Mouse (Mus musculus) midbrain, embryonic 11.5 days (tissue): ENCODE measurements around the gene Crb2. TPM values are rescaled to one million over a fixed set of nuclear protein-coding genes. Genes with fewer than 3 reads are reported as not detected.
A peak's percentile ranks its signal among the peaks of the same experiment; 100 is the strongest.

Experiments
- ATAC-seq: fragments of 200-750 bp; cut with Nextera tagmentation; 2 replicates; pipeline ENCODE4 v1.8.0; 2017; ENCODE audit warnings: moderate TSS enrichment, moderate library complexity; ENCODE audit not compliant: low FRiP score
- DNase-seq: peaks from one replicate; pipeline ENCODE4 v3.0.0; 2015; ENCODE audit warnings: low spot score; ENCODE audit errors: missing footprints
- H3K27ac ChIP-seq: fragments of 300-500 bp; sonication (generic); 2 replicates; pipeline ENCODE4 v1.5.1; 2014; ENCODE audit warnings: low read depth, low read length
- H3K27me3 ChIP-seq: fragments of 300-500 bp; sonication (generic); 2 replicates; pipeline ENCODE4 v1.6.1; 2014; ENCODE audit warnings: mild to moderate bottlenecking, low read length, moderate library complexity, mixed read lengths; ENCODE audit not compliant: control insufficient read depth, insufficient read depth
- H3K36me3 ChIP-seq: fragments of 300-500 bp; sonication (generic); 2 replicates; pipeline ENCODE4 v1.6.1; 2014; ENCODE audit warnings: mild to moderate bottlenecking, low read length, moderate library complexity, mixed read lengths; ENCODE audit not compliant: control insufficient read depth, insufficient read depth
- H3K4me1 ChIP-seq: fragments of 300-500 bp; sonication (generic); 2 replicates; pipeline ENCODE4 v1.6.1; 2014; ENCODE audit warnings: low read length; ENCODE audit not compliant: control insufficient read depth, insufficient read depth
- H3K4me2 ChIP-seq: fragments of 300-500 bp; sonication (generic); 2 replicates; pipeline ENCODE4 v1.6.1; 2014; ENCODE audit warnings: mild to moderate bottlenecking, moderate library complexity
- H3K4me3 ChIP-seq: fragments of 300-500 bp; sonication (generic); 2 replicates; pipeline ENCODE4 v1.5.1; 2014; ENCODE audit warnings: low read depth, low read length
- H3K9ac ChIP-seq: fragments of 300-500 bp; sonication (generic); 2 replicates; pipeline ENCODE4 v1.6.1; 2014; ENCODE audit warnings: low read length
- H3K9me3 ChIP-seq: fragments of 300-500 bp; sonication (generic); 2 replicates; pipeline ENCODE4 v1.6.1; 2016; ENCODE audit warnings: low read length; ENCODE audit not compliant: control insufficient read depth
- WGBS: fragments of 180-500 bp; shearing (Covaris S2); extraction: QIAGEN DNeasy Blood & Tissue Kit; methylation state at CpG from one replicate; pipeline ENCODE4 v1.1.7; 2014; 5-methylcytosine and 5-hydroxymethylcytosine counted together
- polyA plus RNA-seq: library from polyadenylated mRNA; unstranded; fragments of >200 nt; fragmentation: Nextera tagmentation; extraction: Ambion mirVana; gene quantifications from 2 replicates; pipeline ENCODE4 v1.2.1, GENCODE M21; 2014

The Crb2 gene
- polyA plus RNA-seq, 1 experiment from 2014 or later = 14.6 TPM

GRCm38 (mm10) chr2:37776611-37777411 lies 762 bp downstream of the Crb2 start:
- Histone ChIP-seq H3K27me3 (no peaks in the 10 kb centered on the region; the same call in 1 of the 2 replicates), H3K4me3 (peak overlapping the region; percentile 63), H3K27ac (peak overlapping the region; percentile 86), H3K9ac (peak overlapping the region; percentile 89), H3K9me3 (no peaks in the 10 kb centered on the region), H3K4me1 (peaks cover 67% of the 10 kb centered on the region), H3K4me2 (peak overlapping the region; percentile 79), H3K36me3 (no peaks in the 10 kb centered on the region)
- ATAC-seq (no peak), DNase-seq (peak; percentile 95)
- WGBS = 4% methylated on average over 20 of the region's 20 CpGs

- Histone ChIP-seq H3K4me3 (peak overlapping the region; percentile 63), H3K9ac (peak overlapping the region; percentile 89)
- WGBS = 8% methylated on average over 10 of the region's 10 CpGs
Measured at GRCm38 (mm10) chr2:37777958-37778720, 2.1 kb downstream of the Crb2 start.

GRCm38 (mm10) chr2:37780270-37780929 lies 4.4 kb downstream of the Crb2 start:
- peak overlapping the region; percentile 10; the same call in 1 of the 2 replicates for H3K4me3 ChIP-seq
- no peaks in the 10 kb centered on the region for H3K9me3 ChIP-seq
- peaks cover 7% of the 10 kb centered on the region for H3K36me3 ChIP-seq
- H3K27me3 ChIP-seq = no peaks in the 10 kb centered on the region
- DNase-seq (peak; percentile 99), ATAC-seq (peak; percentile 43)
- peaks cover 66% of the 10 kb centered on the region for H3K4me1 ChIP-seq
- H3K9ac ChIP-seq = peak overlapping the region; percentile 43
- H3K4me2 ChIP-seq = peak overlapping the region; percentile 43
- WGBS = under 1% methylated on average over 14 of the region's 14 CpGs
- H3K27ac ChIP-seq = peak overlapping the region; percentile 61

More at GRCm38 (mm10) chr2:37777958-37778720, 2.1 kb downstream of the Crb2 start:
- Histone ChIP-seq H3K27ac (peak overlapping the region; percentile 86), H3K4me2 (peak overlapping the region; percentile 79), H3K9me3 (no peaks in the 10 kb centered on the region), H3K36me3 (peaks cover 1% of the 10 kb centered on the region), H3K27me3 (no peaks in the 10 kb centered on the region; the same call in 1 of the 2 replicates), H3K4me1 (peaks cover 73% of the 10 kb centered on the region)
- ATAC-seq (peak; percentile 89), DNase-seq (peak; percentile 95)

GRCm38 (mm10) chr2:37781421-37781820 lies 5.4 kb downstream of the Crb2 start:
- H3K27ac ChIP-seq = no peak overlapping the region
- no peak overlapping the region for H3K4me3 ChIP-seq
- WGBS = 5% methylated on average over 3 of the region's 3 CpGs
- H3K4me2 ChIP-seq = peak overlapping the region; percentile 43; the same call in 1 of the 2 replicates
- peaks cover 7% of the 10 kb centered on the region for H3K36me3 ChIP-seq
- DNase-seq (no peak), ATAC-seq (no peak)
- no peaks in the 10 kb centered on the region for H3K9me3 ChIP-seq
- peaks cover 58% of the 10 kb centered on the region for H3K4me1 ChIP-seq
- no peak overlapping the region for H3K9ac ChIP-seq
- no peaks in the 10 kb centered on the region; the same call in 1 of the 2 replicates for H3K27me3 ChIP-seq

- ATAC-seq (no peak), DNase-seq (no peak)
- H3K27ac ChIP-seq = no peak overlapping the region
- WGBS = 7% methylated on average over 7 of the region's 7 CpGs
- H3K27me3 ChIP-seq = no peaks in the 10 kb centered on the region; the same call in 1 of the 2 replicates
- H3K9me3 ChIP-seq = no peaks in the 10 kb centered on the region
- no peak overlapping the region for H3K4me2 ChIP-seq
- H3K4me3 ChIP-seq = no peak overlapping the region
- no peak overlapping the region for H3K9ac ChIP-seq
- H3K4me1 ChIP-seq = peaks cover 53% of the 10 kb centered on the region
- H3K36me3 ChIP-seq = peaks cover 7% of the 10 kb centered on the region
Measured at GRCm38 (mm10) chr2:37782002-37782401, 6.0 kb downstream of the Crb2 start.

GRCm38 (mm10) chr2:37784473-37784872 lies 8.4 kb downstream of the Crb2 start:
- H3K27me3 ChIP-seq = no peaks in the 10 kb centered on the region; the same call in 1 of the 2 replicates
- no peak overlapping the region for H3K4me3 ChIP-seq
- no peak overlapping the region for H3K9ac ChIP-seq
- no peaks in the 10 kb centered on the region for H3K9me3 ChIP-seq
- H3K4me1 ChIP-seq = peaks cover 30% of the 10 kb centered on the region
- 75% methylated on average over 5 of the region's 5 CpGs for WGBS
- no peak overlapping the region for H3K4me2 ChIP-seq
- H3K36me3 ChIP-seq = peaks cover 7% of the 10 kb centered on the region
- H3K27ac ChIP-seq = no peak overlapping the region
- ATAC-seq = no peak
- no peak for DNase-seq

GRCm38 (mm10) chr2:37786461-37786860 lies 10.4 kb downstream of the Crb2 start:
- no peaks in the 10 kb centered on the region for H3K9me3 ChIP-seq
- H3K9ac ChIP-seq = no peak overlapping the region
- H3K4me3 ChIP-seq = no peak overlapping the region
- 45% methylated on average over 52 of the region's 52 CpGs for WGBS
- H3K36me3 ChIP-seq = peaks cover 15% of the 10 kb centered on the region
- H3K4me2 ChIP-seq = no peak overlapping the region
- DNase-seq = peak; percentile 85
- ATAC-seq = no peak
- no peak overlapping the region for H3K27ac ChIP-seq
- no peaks in the 10 kb centered on the region; the same call in 1 of the 2 replicates for H3K27me3 ChIP-seq
- peaks cover 10% of the 10 kb centered on the region for H3K4me1 ChIP-seq

- Histone ChIP-seq H3K27me3 (no peaks in the 10 kb centered on the region; the same call in 1 of the 2 replicates), H3K36me3 (peaks cover 20% of the 10 kb centered on the region)
Measured at GRCm38 (mm10) chr2:37788176-37788962, 12.3 kb downstream of the Crb2 start.

More at GRCm38 (mm10) chr2:37788176-37788962, 12.3 kb downstream of the Crb2 start:
- H3K4me1 ChIP-seq = no peaks in the 10 kb centered on the region
- H3K9me3 ChIP-seq = no peaks in the 10 kb centered on the region
- DNase-seq = no peak
- no peak overlapping the region for H3K4me2 ChIP-seq
- H3K4me3 ChIP-seq = no peak overlapping the region
- no peak for ATAC-seq
- WGBS = 72% methylated on average over 7 of the region's 7 CpGs
- no peak overlapping the region for H3K27ac ChIP-seq
- H3K9ac ChIP-seq = no peak overlapping the region
